Mouse (Mus musculus) embryonic fibroblast, embryonic 13.5 days (primary cell): ENCODE results near the gene Atp2c2. TPM values are rescaled to one million over a fixed set of nuclear protein-coding genes. Genes with fewer than 3 reads are reported as not detected.
A peak's percentile ranks its signal among the peaks of the same experiment; 100 is the strongest.

Experiments used
- H3K27ac ChIP-seq: 2 replicates; pipeline ENCODE4 v1.5.1; 2012; ENCODE audit warnings: low read length, control low read depth, inconsistent platforms; ENCODE audit not compliant: insufficient read depth
- H3K4me1 ChIP-seq: 2 replicates; pipeline ENCODE4 v1.6.1; 2011; ENCODE audit warnings: low read length; ENCODE audit not compliant: control insufficient read depth, insufficient read depth
- H3K4me3 ChIP-seq: 2 replicates; pipeline ENCODE4 v1.5.1; 2011; ENCODE audit warnings: mild to moderate bottlenecking, control low read depth, low read length; ENCODE audit not compliant: insufficient read depth
- CTCF ChIP-seq: IDR thresholded peaks from 2 replicates; pipeline ENCODE4 v1.5.1; 2011; ENCODE audit warnings: mild to moderate bottlenecking, control low read depth, low read length, moderate library complexity, borderline replicate concordance; ENCODE audit not compliant: insufficient read depth
- POLR2A ChIP-seq: IDR thresholded peaks from 2 replicates; pipeline ENCODE4 v1.6.1; 2011; ENCODE audit warnings: low read depth, mild to moderate bottlenecking, control low read depth, low read length, moderate library complexity
- polyA plus RNA-seq: library from polyadenylated mRNA; stranded (reverse); fragments of >200 nt; gene quantifications from 2 replicates; pipeline ENCODE4 v1.2.4, GENCODE M21; 2011; ENCODE audit warnings: low read depth; ENCODE audit not compliant: missing spikeins, insufficient read length

The Atp2c2 gene
- polyA plus RNA-seq, 1 experiment, result not detected

DNA sequence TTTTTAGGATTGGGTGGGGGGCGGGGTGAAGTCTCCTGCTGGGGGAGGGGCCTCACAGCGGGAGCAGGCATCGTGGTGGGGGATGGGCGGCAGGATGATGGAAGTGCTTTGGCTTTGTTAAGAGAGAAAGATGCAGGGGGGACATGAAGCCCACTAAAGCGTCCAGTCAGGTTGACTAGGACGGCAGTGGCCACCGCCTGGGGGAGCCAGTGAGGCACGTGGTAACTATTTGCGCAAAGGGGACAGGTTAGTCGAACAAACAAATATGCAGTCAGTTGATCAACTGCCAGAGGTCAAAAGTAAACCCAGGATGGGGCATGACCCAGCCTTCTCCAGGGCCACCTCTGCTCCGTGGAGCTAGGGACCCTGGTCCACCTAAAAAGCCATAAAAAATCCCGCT, 849 bp upstream of the Atp2c2 start:
- no peak overlapping the region for H3K27ac ChIP-seq
- no peak overlapping the region for H3K4me3 ChIP-seq
- TF ChIP-seq POLR2A (no peak), CTCF (peak; percentile 69; the same call in 1 of the 2 replicates)
- no peaks in the 10 kb centered on the region for H3K4me1 ChIP-seq

DNA sequence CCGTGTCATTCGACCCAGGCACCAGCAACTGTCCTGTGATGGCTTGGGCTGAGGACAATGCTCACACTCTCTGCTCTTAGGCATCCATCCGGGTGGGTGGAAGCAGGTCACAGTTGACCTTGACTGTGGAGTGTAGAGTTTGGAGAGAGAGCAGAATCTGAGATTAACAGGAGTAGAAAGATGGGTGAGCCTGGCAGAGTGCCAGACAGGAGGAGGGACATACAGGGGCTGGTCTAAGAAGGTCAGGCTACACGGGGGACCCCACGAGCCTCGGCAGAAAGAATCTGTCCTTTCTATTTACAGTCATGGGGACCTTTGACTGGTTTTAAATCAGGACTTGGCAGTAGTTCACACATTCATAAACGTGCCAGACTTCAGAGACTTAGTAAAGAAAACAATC, 3.2 kb downstream of the Atp2c2 start:
- TF ChIP-seq POLR2A (no peak), CTCF (no peak)
- Histone ChIP-seq H3K27ac (no peak overlapping the region), H3K4me1 (no peaks in the 10 kb centered on the region), H3K4me3 (no peak overlapping the region)

DNA sequence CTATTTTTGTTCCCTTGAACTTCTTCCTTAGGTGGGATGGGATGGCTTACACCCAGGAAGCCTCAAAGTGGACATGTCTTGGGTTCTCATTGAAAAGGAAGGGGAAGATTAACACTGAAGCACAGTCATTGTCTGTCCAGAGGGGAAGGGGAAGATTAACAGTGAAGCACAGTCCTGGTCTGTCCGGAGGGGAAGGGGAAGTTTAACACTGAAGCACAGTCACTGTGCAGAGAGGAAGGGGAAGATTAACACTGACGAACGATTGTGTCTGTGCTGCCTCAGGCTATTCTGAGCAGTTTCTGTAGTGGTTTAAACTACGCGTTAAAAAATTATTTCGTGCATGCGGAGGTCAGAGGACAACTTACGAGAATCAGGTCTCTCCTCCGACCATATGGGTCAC, 7.3 kb downstream of the Atp2c2 start:
- Histone ChIP-seq H3K4me1 (peaks cover 9% of the 10 kb centered on the region), H3K4me3 (no peak overlapping the region), H3K27ac (no peak overlapping the region)
- TF ChIP-seq POLR2A (no peak), CTCF (no peak)

DNA sequence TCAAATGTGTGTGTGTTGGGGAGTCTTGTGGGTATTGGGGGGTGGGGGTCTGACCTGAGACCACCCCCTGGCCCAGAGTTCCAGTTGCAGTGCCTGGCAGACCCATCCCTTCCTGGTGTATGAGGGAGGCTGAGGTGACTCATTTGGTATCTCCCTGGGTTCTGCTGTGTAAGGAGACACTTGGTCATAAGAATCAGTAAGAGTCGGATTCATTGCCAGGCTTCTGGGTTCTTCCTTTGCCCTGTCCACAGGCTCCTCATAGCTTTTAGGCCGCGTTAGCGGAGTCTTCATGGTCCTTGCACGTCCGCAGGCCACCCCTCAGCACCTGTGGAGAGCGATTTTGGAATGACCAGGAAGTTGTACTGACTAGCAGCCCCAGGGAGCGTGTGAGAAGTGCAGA, 8.7 kb downstream of the Atp2c2 start:
- Histone ChIP-seq H3K4me1 (peaks cover 14% of the 10 kb centered on the region), H3K4me3 (no peak overlapping the region), H3K27ac (0 out of 2 replicates have a peak overlapping the region, but pooled peaks have one; percentile 2)
- TF ChIP-seq CTCF, result no peak
- TF ChIP-seq POLR2A, result no peak

DNA sequence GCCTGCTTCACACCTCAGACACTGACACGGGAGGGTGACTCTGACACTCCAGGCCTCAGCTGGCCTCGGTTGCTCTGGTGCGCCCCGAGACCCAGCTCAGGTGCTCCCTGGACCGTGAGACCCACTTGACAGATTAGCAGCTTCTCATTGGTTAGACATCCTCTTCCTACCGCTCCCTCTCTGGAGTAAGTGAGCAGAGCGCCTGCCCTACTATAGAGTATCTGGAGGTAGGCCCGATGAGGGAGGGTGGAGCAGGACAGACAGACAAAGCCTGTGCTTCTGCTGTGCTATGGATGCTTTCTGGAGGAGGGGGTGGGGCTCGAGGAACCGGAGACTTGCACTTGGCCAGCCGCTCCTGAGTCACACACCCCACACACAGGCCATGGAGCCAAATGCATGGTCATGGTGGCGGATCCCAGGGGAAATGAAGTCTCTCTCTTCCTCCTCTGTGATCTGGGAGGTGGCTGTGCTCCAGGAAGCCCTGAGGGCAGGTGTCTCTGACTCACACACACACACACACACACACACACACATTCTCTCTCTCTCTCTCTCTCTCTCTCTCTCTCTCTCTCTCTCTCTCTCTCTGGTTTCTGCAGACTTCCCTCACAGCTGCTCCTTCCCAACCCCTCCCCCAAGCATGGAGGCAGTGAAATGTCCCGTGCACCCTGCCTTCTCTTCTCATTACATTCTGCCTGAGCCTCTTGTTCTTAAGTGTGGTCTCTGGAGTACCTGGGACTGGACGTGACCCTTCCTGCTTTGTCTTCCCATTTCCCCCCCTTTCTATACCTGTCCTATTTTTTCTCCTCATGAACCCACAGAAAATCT, 9.3 kb downstream of the Atp2c2 start:
- Histone ChIP-seq H3K27ac (0 out of 2 replicates have a peak overlapping the region, but pooled peaks have one; percentile 16), H3K4me1 (peaks cover 14% of the 10 kb centered on the region), H3K4me3 (no peak overlapping the region)
- no peak for TF ChIP-seq POLR2A
- no peak for TF ChIP-seq CTCF

DNA sequence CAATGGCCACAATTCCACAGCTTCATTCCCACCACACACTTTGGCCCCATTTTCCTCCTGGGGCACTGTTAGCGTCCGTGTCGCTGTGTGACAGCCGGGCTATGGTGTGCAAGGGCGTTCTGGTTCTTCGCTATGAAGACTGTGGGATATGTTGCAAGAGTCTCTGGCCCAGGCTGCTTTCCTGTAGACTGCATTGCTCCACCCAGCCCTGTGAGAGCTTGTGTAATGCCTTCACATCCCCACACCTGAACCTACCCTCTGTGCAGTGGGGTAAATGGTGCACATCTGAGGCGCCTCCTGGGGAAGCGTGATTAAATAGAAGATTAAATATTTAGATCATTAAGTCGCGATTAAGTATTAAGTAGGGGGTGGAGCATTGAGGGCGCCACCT, 9.9 kb downstream of the Atp2c2 start:
- TF ChIP-seq CTCF (no peak), POLR2A (no peak)
- 0 out of 2 replicates have a peak overlapping the region, but pooled peaks have one; percentile 16 for H3K27ac ChIP-seq
- peaks cover 14% of the 10 kb centered on the region for H3K4me1 ChIP-seq

DNA sequence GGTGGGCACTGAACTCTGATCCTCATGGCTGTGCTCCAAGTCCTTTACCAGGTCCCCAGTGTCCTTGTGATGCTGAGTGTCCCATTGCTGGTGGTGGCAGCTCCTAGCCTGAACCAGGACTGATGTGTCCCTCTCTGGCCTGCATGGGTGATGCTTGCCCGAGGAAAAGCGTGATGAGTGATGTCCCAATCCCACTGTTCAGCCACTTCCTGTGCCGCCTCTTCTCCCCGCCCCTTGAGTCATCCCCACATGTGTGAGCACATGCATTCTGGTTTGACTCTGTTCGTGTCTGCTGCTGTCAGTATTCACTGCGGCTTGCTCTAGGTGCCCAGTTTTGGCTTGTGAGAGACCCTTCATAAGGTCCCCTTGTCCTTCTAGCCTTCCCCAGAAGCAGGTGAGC, 12.4 kb downstream of the Atp2c2 start:
- Histone ChIP-seq H3K27ac (no peak overlapping the region), H3K4me1 (peaks cover 20% of the 10 kb centered on the region), H3K4me3 (no peak overlapping the region)
- TF ChIP-seq CTCF (no peak), POLR2A (0 out of 2 replicates have a peak, but pooled peaks have one; percentile 27)

More for the DNA sequence above, 9.9 kb downstream of the Atp2c2 start:
- no peak overlapping the region for H3K4me3 ChIP-seq

DNA sequence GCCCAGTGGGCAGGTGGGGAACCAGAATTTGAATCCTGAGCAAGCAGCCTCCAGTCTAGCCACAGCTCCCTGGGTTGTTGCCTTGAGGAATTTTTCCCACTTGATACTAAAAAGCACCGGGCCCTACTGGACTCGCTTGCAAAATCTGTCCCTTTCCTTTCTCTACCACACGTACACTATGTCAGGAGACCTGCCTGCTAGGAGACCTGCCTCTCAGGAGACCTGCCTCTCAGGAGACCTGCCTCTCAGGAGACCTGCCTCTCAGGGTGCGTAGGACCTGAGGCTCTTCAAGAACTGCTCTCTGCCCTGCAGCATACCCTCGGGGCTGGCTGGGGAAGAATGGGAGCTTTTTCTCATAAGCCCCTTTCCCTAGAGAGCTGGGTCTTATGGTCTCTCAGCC, 13.6 kb downstream of the Atp2c2 start:
- TF ChIP-seq POLR2A (no peak), CTCF (no peak)
- no peak overlapping the region for H3K4me3 ChIP-seq
- no peak overlapping the region for H3K27ac ChIP-seq

DNA sequence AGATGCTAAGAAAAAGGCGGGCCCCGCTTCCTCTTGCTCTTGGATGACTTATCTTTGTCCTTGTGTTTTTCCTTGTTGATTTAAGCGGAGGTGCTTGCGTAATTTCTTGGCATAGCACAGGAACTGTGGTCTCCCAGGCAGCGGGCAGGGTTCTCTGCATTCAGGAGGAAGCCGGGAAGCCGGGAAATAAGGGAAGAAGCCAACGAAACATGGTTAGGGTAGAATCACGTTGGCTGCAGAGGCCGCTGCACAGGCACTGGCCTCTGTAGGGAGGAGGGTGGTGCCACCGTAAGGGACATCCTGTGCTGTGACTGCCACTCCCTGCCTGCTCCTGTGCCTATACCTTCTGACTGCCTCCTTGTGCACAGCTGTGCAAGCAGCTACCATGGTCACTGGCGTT, 15.4 kb downstream of the Atp2c2 start:
- Histone ChIP-seq H3K4me1 (peaks cover 15% of the 10 kb centered on the region), H3K4me3 (no peak overlapping the region), H3K27ac (no peak overlapping the region)
- TF ChIP-seq POLR2A (no peak), CTCF (no peak)

More for the DNA sequence above, 13.6 kb downstream of the Atp2c2 start:
- H3K4me1 ChIP-seq, result peaks cover 20% of the 10 kb centered on the region

DNA sequence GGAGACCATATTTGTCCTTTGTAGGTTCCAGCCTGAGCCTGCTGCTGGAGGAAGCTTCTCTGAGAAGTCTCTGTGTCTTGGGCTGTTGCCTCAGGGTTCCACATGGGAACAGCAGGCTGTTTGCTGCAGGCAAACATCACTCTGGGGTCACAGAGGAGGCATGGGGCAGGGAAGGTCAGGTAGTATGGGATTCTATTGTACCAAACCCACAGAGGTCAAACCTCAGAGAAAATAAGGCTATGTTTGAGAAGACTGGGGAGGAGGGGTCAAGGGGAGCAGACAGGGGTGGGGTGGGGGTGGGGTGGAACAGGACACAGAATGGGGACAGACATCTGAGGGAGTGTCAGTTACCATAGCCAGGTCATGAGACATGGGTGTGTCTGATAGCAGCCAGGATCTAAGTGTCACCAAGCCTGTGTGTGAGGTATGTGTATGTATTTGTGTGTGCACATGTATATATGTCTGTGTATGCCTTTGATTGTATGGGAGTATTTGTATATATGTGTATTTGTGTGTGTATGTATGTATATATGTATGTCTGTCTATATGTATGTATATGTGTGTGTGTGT, 17.0 kb downstream of the Atp2c2 start:
- TF ChIP-seq CTCF (no peak), POLR2A (no peak)
- Histone ChIP-seq H3K4me1 (peaks cover 14% of the 10 kb centered on the region), H3K27ac (no peak overlapping the region), H3K4me3 (no peak overlapping the region)
